9 mouse cellular contexts compared by ENCODE assay signal in genomic region chr14:31205244-31205561, GRCm38 (mm10). TPM values are rescaled to one million over a fixed set of nuclear protein-coding genes. Genes with fewer than 3 reads are reported as not detected.
DNase-seq lines count a peak whose midpoint lies in the region; ATAC-seq and TF ChIP-seq lines count a peak whose summit lies in the region.
"Had no signal": no experiment of that assay in that cellular context is flagged by ENCODE, and none has a peak within 500 bp of the region (broad histone marks: within the 10 kb centered on the region; RNA-seq: fewer than 3 reads in every experiment).

No protein-coding gene starts in this region.

- H3K9me3 ChIP-seq in lung, embryonic 15.5 days, result no peaks in the 10 kb centered on the region
- no peaks in the 10 kb centered on the region for H3K9me3 ChIP-seq in hindbrain, embryonic 14.5 days (ENCODE audit: control insufficient read depth, low read length)
- no peaks in the 10 kb centered on the region for H3K9me3 ChIP-seq in midbrain, postnatal 0 days (ENCODE audit: low read length)

- 4% methylated on average over 8 of the region's 8 CpGs for WGBS in lung, embryonic 15.5 days
- WGBS in hindbrain, embryonic 14.5 days, result 24% methylated on average over 7 of the region's 8 CpGs
- 8% methylated on average over 8 of the region's 8 CpGs for WGBS in midbrain, postnatal 0 days

- H3K4me1 ChIP-seq in lung, embryonic 15.5 days, result peaks cover 22% of the 10 kb centered on the region
- peaks cover 9% of the 10 kb centered on the region; the same call in 1 of the 2 replicates for H3K4me1 ChIP-seq in brown adipose tissue, adult 24 weeks (ENCODE audit: control insufficient read depth, insufficient read depth, insufficient read length, low read length)
- H3K4me1 ChIP-seq in hindbrain, embryonic 14.5 days (replicated peaks; ENCODE audit: control insufficient read depth, insufficient read depth, low read length), result peaks cover 20% of the 10 kb centered on the region
- H3K4me1 ChIP-seq in midbrain, postnatal 0 days (ENCODE audit: insufficient read depth, low read length), result peaks cover 9% of the 10 kb centered on the region; the same call in 1 of the 2 replicates

- no peak for ATAC-seq in lung, embryonic 15.5 days (ENCODE audit: borderline replicate concordance, extremely low read depth, low FRiP score, low TSS enrichment)
- ATAC-seq in hindbrain, embryonic 14.5 days (ENCODE audit: low FRiP score), result no peak
- ATAC-seq in midbrain, postnatal 0 days (ENCODE audit: low FRiP score), result peak; percentile 38; the same call in 1 of the 2 replicates

- peaks cover 43% of the 10 kb centered on the region for H3K36me3 ChIP-seq in lung, embryonic 15.5 days
- H3K36me3 ChIP-seq in hindbrain, embryonic 14.5 days (replicated peaks; ENCODE audit: control insufficient read depth, insufficient read depth), result peaks cover 42% of the 10 kb centered on the region
- peaks cover 33% of the 10 kb centered on the region for H3K36me3 ChIP-seq in midbrain, postnatal 0 days (ENCODE audit: insufficient read depth, low read length)

- peak overlapping the region; percentile 94 for H3K9ac ChIP-seq in lung, embryonic 15.5 days
- peak overlapping the region; percentile 97 for H3K9ac ChIP-seq in hindbrain, embryonic 14.5 days
- H3K9ac ChIP-seq in midbrain, postnatal 0 days (replicated peaks; ENCODE audit: low read length, poor library complexity, severe bottlenecking), result peak overlapping the region; percentile 92

- peak overlapping the region; percentile 91 for H3K27ac ChIP-seq in lung, embryonic 15.5 days
- H3K27ac ChIP-seq in brown adipose tissue, adult 24 weeks (replicated peaks; ENCODE audit: low read depth, low read length), result peak overlapping the region; percentile 78
- peak overlapping the region; percentile 90 for H3K27ac ChIP-seq in hindbrain, embryonic 14.5 days
- peak overlapping the region; percentile 92 for H3K27ac ChIP-seq in midbrain, postnatal 0 days (ENCODE audit: low read depth, low read length)

- peak overlapping the region; percentile 81 for H3K4me2 ChIP-seq in lung, embryonic 15.5 days
- H3K4me2 ChIP-seq in hindbrain, embryonic 14.5 days (replicated peaks), result peak overlapping the region; percentile 98
- H3K4me2 ChIP-seq in midbrain, postnatal 0 days (ENCODE audit: low read depth, low read length, poor library complexity, severe bottlenecking), result peak overlapping the region; percentile 93

- no peak for DNase-seq in lung, postnatal 25 days (ENCODE audit: low spot score)
- no peak for DNase-seq in hindbrain, embryonic 14.5 days (ENCODE audit: low spot score)
- DNase-seq in midbrain, postnatal 0 days (ENCODE audit: low spot score), result peak; percentile 37
- no peak for DNase-seq in urinary bladder, adult 18-20 months (ENCODE audit: low spot score in 2 of 2)
- DNase-seq in thymus, postnatal 10 days (ENCODE audit: low spot score in 2 of 2), result no peak
- no peak for DNase-seq in right cerebral cortex, postnatal 10 days (ENCODE audit: low spot score in 2 of 2)

- peak overlapping the region; percentile 87 for H3K4me3 ChIP-seq in lung, embryonic 15.5 days
- peak overlapping the region; percentile 86 for H3K4me3 ChIP-seq in brown adipose tissue, adult 24 weeks (ENCODE audit: insufficient read depth, low read depth, low read length)
- peak overlapping the region; percentile 91 for H3K4me3 ChIP-seq in hindbrain, embryonic 14.5 days (replicated peaks; ENCODE audit: low read length)
- peak overlapping the region; percentile 76 for H3K4me3 ChIP-seq in midbrain, postnatal 0 days (ENCODE audit: low read depth, low read length)

- no peak for TF ChIP-seq CTCF in midbrain, postnatal 0 days (IDR thresholded peaks at IDR 0.05)

- H3K27me3 ChIP-seq in lung, embryonic 15.5 days, result no peaks in the 10 kb centered on the region
- no peaks in the 10 kb centered on the region for H3K27me3 ChIP-seq in hindbrain, embryonic 14.5 days (ENCODE audit: control insufficient read depth, insufficient read depth, low read length)
- no peaks in the 10 kb centered on the region for H3K27me3 ChIP-seq in midbrain, postnatal 0 days (ENCODE audit: insufficient read depth, low read length)

RNA-seq across cellular contexts. Expression of gene Tnnc1, which starts 2.9 kb away (rescaled TPM):
- polyA plus RNA-seq in lung, embryonic 15.5 days (2015; fragmentation: Nextera tagmentation; extraction: Ambion mirVana), result 91.8 and 115 TPM in 2 replicates
- polyA plus RNA-seq in brown adipose tissue, adult 24 weeks (2012; ENCODE audit: insufficient read depth, insufficient read length, missing spikeins), result 17.2 and 24.4 TPM in 2 replicates
- polyA plus RNA-seq in hindbrain, embryonic 14.5 days (2014; fragmentation: Nextera tagmentation; extraction: Ambion mirVana), result 2.4 and 3.2 TPM in 2 replicates
- total RNA-seq in midbrain, postnatal 0 days (2014; rRNA removed), result 1.9 and 7.4 TPM in 2 replicates
- 4.6 and 4.8 TPM in 2 replicates for polyA plus RNA-seq in midbrain, postnatal 0 days (2015; fragmentation: Nextera tagmentation; extraction: Ambion mirVana)
- total RNA-seq: hematopoietic stem cell, adult 5-6 weeks had no signal

RNA-seq across cellular contexts. Expression of gene Nisch, which starts 11.5 kb away (rescaled TPM):
- 387 and 413 TPM in 2 replicates for polyA plus RNA-seq in lung, embryonic 15.5 days (2015; fragmentation: Nextera tagmentation; extraction: Ambion mirVana)
- 83.6 and 84.5 TPM in 2 replicates for polyA plus RNA-seq in brown adipose tissue, adult 24 weeks (2012; ENCODE audit: insufficient read depth, insufficient read length, missing spikeins)
- polyA plus RNA-seq in hindbrain, embryonic 14.5 days (2014; fragmentation: Nextera tagmentation; extraction: Ambion mirVana), result 304 and 309 TPM in 2 replicates
- 391 and 398 TPM in 2 replicates for total RNA-seq in midbrain, postnatal 0 days (2014; rRNA removed)
- polyA plus RNA-seq in midbrain, postnatal 0 days (2015; fragmentation: Nextera tagmentation; extraction: Ambion mirVana), result 261 and 274 TPM in 2 replicates

RNA-seq across cellular contexts. Expression of gene Sema3g, which starts 12.5 kb away (rescaled TPM):
- polyA plus RNA-seq in lung, embryonic 15.5 days (2015; fragmentation: Nextera tagmentation; extraction: Ambion mirVana), result 2.1 and 2.5 TPM in 2 replicates
- 5.4 and 10.5 TPM in 2 replicates for polyA plus RNA-seq in brown adipose tissue, adult 24 weeks (2012; ENCODE audit: insufficient read depth, insufficient read length, missing spikeins)
- 0.27 and 0.32 TPM in 2 replicates for polyA plus RNA-seq in hindbrain, embryonic 14.5 days (2014; fragmentation: Nextera tagmentation; extraction: Ambion mirVana)
- total RNA-seq in midbrain, postnatal 0 days (2014; rRNA removed), result 3.1 and 4.1 TPM in 2 replicates
- polyA plus RNA-seq in midbrain, postnatal 0 days (2015; fragmentation: Nextera tagmentation; extraction: Ambion mirVana), result 0.36 and 0.44 TPM in 2 replicates

RNA-seq across cellular contexts. Expression of gene Stab1, which starts 36.8 kb away (rescaled TPM):
- polyA plus RNA-seq in lung, embryonic 15.5 days (2015; fragmentation: Nextera tagmentation; extraction: Ambion mirVana), result 45.3 and 53.6 TPM in 2 replicates
- polyA plus RNA-seq in brown adipose tissue, adult 24 weeks (2012; ENCODE audit: insufficient read depth, insufficient read length, missing spikeins), result 25.2 and 28.0 TPM in 2 replicates
- polyA plus RNA-seq in hindbrain, embryonic 14.5 days (2014; fragmentation: Nextera tagmentation; extraction: Ambion mirVana), result 17.9 and 27.6 TPM in 2 replicates
- 25.5 and 31.4 TPM in 2 replicates for total RNA-seq in midbrain, postnatal 0 days (2014; rRNA removed)
- 9.0 and 11.7 TPM in 2 replicates for polyA plus RNA-seq in midbrain, postnatal 0 days (2015; fragmentation: Nextera tagmentation; extraction: Ambion mirVana)
- total RNA-seq: hematopoietic stem cell, adult 5-6 weeks had no signal

RNA-seq across cellular contexts. Expression of gene Phf7, which starts 45.9 kb away (rescaled TPM):
- polyA plus RNA-seq in lung, embryonic 15.5 days (2015; fragmentation: Nextera tagmentation; extraction: Ambion mirVana), result 13.2 and 14.8 TPM in 2 replicates
- 7.3 and 9.9 TPM in 2 replicates for polyA plus RNA-seq in brown adipose tissue, adult 24 weeks (2012; ENCODE audit: insufficient read depth, insufficient read length, missing spikeins)
- 10.4 and 10.7 TPM in 2 replicates for polyA plus RNA-seq in hindbrain, embryonic 14.5 days (2014; fragmentation: Nextera tagmentation; extraction: Ambion mirVana)
- total RNA-seq in midbrain, postnatal 0 days (2014; rRNA removed), result 4.4 and 6.6 TPM in 2 replicates
- polyA plus RNA-seq in midbrain, postnatal 0 days (2015; fragmentation: Nextera tagmentation; extraction: Ambion mirVana), result 8.7 and 10.2 TPM in 2 replicates
